Mouse (Mus musculus) hindbrain, embryonic 13.5 days (tissue): ENCODE data around the gene Zfp428. TPM values are rescaled to one million over a fixed set of nuclear protein-coding genes. Genes with fewer than 3 reads are reported as not detected.

Experiments
- polyA plus RNA-seq: library from polyadenylated mRNA; unstranded; fragments of >200 nt; fragmentation: Nextera tagmentation; extraction: Ambion mirVana; gene quantifications from 2 replicates; pipeline ENCODE4 v1.2.1, GENCODE M21; 2015

Gene Zfp428
- polyA plus RNA-seq, 1 experiment from 2014 or later, result 270 TPM

Other genes with a start within 250 kb of the Zfp428 start
- gene Zfp93, start 236.6 kb upstream of the Zfp428 start, polyA plus RNA-seq, result 6.9 and 8.4 TPM in 2 replicates
- gene Zfp61, start 205.8 kb upstream of the Zfp428 start, polyA plus RNA-seq, result 44.1 and 50.3 TPM in 2 replicates
- gene Zfp94, start 190.3 kb upstream of the Zfp428 start, polyA plus RNA-seq, result 18.5 and 20.7 TPM in 2 replicates
- gene Tescl, start 173.1 kb upstream of the Zfp428 start, polyA plus RNA-seq, result 0.19 TPM in 1 of 2 replicates, not detected in the other
- not detected in 2 replicates for gene Lypd5, start 157.8 kb upstream of the Zfp428 start, polyA plus RNA-seq
- 1.2 and 1.5 TPM in 2 replicates for gene Kcnn4, start 136.7 kb upstream of the Zfp428 start, polyA plus RNA-seq
- 31.3 and 35.9 TPM in 2 replicates for gene Smg9, start 107.4 kb upstream of the Zfp428 start, polyA plus RNA-seq
- not detected in 2 replicates for gene Irgc1, start 54.7 kb upstream of the Zfp428 start, polyA plus RNA-seq
- gene Plaur, start 44.5 kb upstream of the Zfp428 start, polyA plus RNA-seq, result 1.2 and 1.6 TPM in 2 replicates
- gene Cadm4, start 25.0 kb upstream of the Zfp428 start, polyA plus RNA-seq, result 67.2 and 67.9 TPM in 2 replicates
- gene AC161166.1, start 5.4 kb downstream of the Zfp428 start, polyA plus RNA-seq, result 1.1 and 1.6 TPM in 2 replicates
- gene Irgq, start 23.7 kb downstream of the Zfp428 start, polyA plus RNA-seq, result 21.1 TPM in 2 replicates
- gene Pinlyp, start 39.1 kb downstream of the Zfp428 start, polyA plus RNA-seq, result not detected in 2 replicates
- 61.3 and 63.9 TPM in 2 replicates for gene Xrcc1, start 39.3 kb downstream of the Zfp428 start, polyA plus RNA-seq
- 15.1 and 18.7 TPM in 2 replicates for gene Ethe1, start 80.5 kb downstream of the Zfp428 start, polyA plus RNA-seq
- gene Zfp575, start 80.6 kb downstream of the Zfp428 start, polyA plus RNA-seq, result 9.1 and 9.4 TPM in 2 replicates
- gene Phldb3, start 103.8 kb downstream of the Zfp428 start, polyA plus RNA-seq, result not detected in 2 replicates
- not detected in 2 replicates for gene Lypd3, start 129.5 kb downstream of the Zfp428 start, polyA plus RNA-seq
- gene Tex101, start 169.7 kb downstream of the Zfp428 start, polyA plus RNA-seq, result not detected in 2 replicates
- gene BC049730, start 202.2 kb downstream of the Zfp428 start, polyA plus RNA-seq, result not detected in 2 replicates
- not detected in 2 replicates for gene Gm4763, start 219.9 kb downstream of the Zfp428 start, polyA plus RNA-seq